Mouse (Mus musculus) embryonic facial prominence, embryonic 11.5 days (tissue): Measurements from ENCODE around the gene Zfp609. TPM values are rescaled to one million over a fixed set of nuclear protein-coding genes. Genes with fewer than 3 reads are reported as not detected.

Experiments used
- ATAC-seq: fragments of 200-750 bp; cut with Nextera tagmentation; replicated peaks from 2 replicates; pipeline ENCODE4 v1.8.0; 2017; ENCODE audit warnings: low read depth; ENCODE audit not compliant: insufficient number of reproducible peaks, low FRiP score, low TSS enrichment
- DNase-seq: peaks from one replicate; pipeline ENCODE4 v3.0.0-alpha.2; 2015; ENCODE audit warnings: low spot score
- H3K27ac ChIP-seq: fragments of 300-500 bp; sonication (generic); replicated peaks from 2 replicates; pipeline ENCODE4 v1.5.1; 2014; ENCODE audit warnings: mild to moderate bottlenecking, low read depth, low read length, control low read depth
- H3K27me3 ChIP-seq: fragments of 300-500 bp; sonication (generic); 2 replicates; pipeline ENCODE4 v1.6.1; 2014; ENCODE audit warnings: mild to moderate bottlenecking, low read length, moderate library complexity, mixed read lengths; ENCODE audit not compliant: control insufficient read depth, insufficient read depth
- H3K36me3 ChIP-seq: fragments of 300-500 bp; sonication (generic); replicated peaks from 2 replicates; pipeline ENCODE4 v1.6.1; 2014; ENCODE audit warnings: low read depth, mild to moderate bottlenecking, low read length, moderate library complexity, mixed read lengths; ENCODE audit not compliant: control insufficient read depth, insufficient read depth
- H3K4me1 ChIP-seq: fragments of 300-500 bp; sonication (generic); 2 replicates; pipeline ENCODE4 v1.6.1; 2014; ENCODE audit warnings: low read length, mixed read lengths; ENCODE audit not compliant: control insufficient read depth, insufficient read depth
- H3K4me2 ChIP-seq: fragments of 300-500 bp; sonication (generic); 2 replicates; pipeline ENCODE4 v1.6.1; 2014; ENCODE audit warnings: low read depth, mild to moderate bottlenecking, control low read depth, low read length, moderate library complexity
- H3K4me3 ChIP-seq: fragments of 300-500 bp; sonication (generic); 2 replicates; pipeline ENCODE4 v1.5.1; 2014; ENCODE audit warnings: low read depth, low read length, control low read depth
- H3K9ac ChIP-seq: fragments of 300-500 bp; sonication (generic); replicated peaks from 2 replicates; pipeline ENCODE4 v1.6.1; 2014; ENCODE audit warnings: mild to moderate bottlenecking, control low read depth, low read length
- H3K9me3 ChIP-seq: fragments of 300-500 bp; sonication (generic); replicated peaks from 2 replicates; pipeline ENCODE4 v1.6.1; 2016; ENCODE audit warnings: mild to moderate bottlenecking, low read length, inconsistent platforms, mixed read lengths; ENCODE audit not compliant: control insufficient read depth
- WGBS: fragments of 180-500 bp; shearing (Covaris S2); extraction: QIAGEN DNeasy Blood & Tissue Kit; methylation state at CpG from one replicate; pipeline ENCODE4 v1.1.7; 2014; 5-methylcytosine and 5-hydroxymethylcytosine counted together
- polyA plus RNA-seq: library from polyadenylated mRNA; unstranded; fragments of >200 nt; fragmentation: Nextera tagmentation; extraction: Ambion mirVana; gene quantifications from 2 replicates; pipeline ENCODE4 v1.2.1, GENCODE M21; 2014

Zfp609 gene
- polyA plus RNA-seq, 1 experiment from 2014 or later: 5.4 TPM

- H3K27ac ChIP-seq: no peak overlapping the region
- H3K27me3 ChIP-seq: no peaks in the 10 kb centered on the region
- no peak overlapping the region for H3K9ac ChIP-seq
- no peaks in the 10 kb centered on the region for H3K9me3 ChIP-seq
- H3K36me3 ChIP-seq: no peaks in the 10 kb centered on the region
- 83% methylated on average over 7 of the region's 7 CpGs for whole genome bisulfite sequencing
- ATAC-seq (no peak), DNase-seq (no peak)
- no peaks in the 10 kb centered on the region for H3K4me1 ChIP-seq
- H3K4me2 ChIP-seq: no peak overlapping the region
- H3K4me3 ChIP-seq: no peak overlapping the region
Observed at GRCm38 (mm10) chr9:65755673-65756375, 71.5 kb downstream of the Zfp609 start.

GRCm38 (mm10) chr9:65755164-65755563 lies 72.2 kb downstream of the Zfp609 start:
- Histone ChIP-seq H3K4me2 (no peak overlapping the region), H3K36me3 (no peaks in the 10 kb centered on the region), H3K9me3 (no peaks in the 10 kb centered on the region), H3K4me3 (no peak overlapping the region), H3K27ac (no peak overlapping the region), H3K9ac (no peak overlapping the region), H3K4me1 (no peaks in the 10 kb centered on the region), H3K27me3 (no peaks in the 10 kb centered on the region)
- ATAC-seq: no peak
- DNase-seq: no peak
- 100% methylated on average over 1 of the region's 1 CpGs for WGBS

GRCm38 (mm10) chr9:65752632-65753031 lies 74.7 kb downstream of the Zfp609 start:
- H3K9me3 ChIP-seq: no peaks in the 10 kb centered on the region
- H3K27ac ChIP-seq: no peak overlapping the region
- 96% methylated on average over 3 of the region's 3 CpGs for WGBS
- H3K36me3 ChIP-seq: no peaks in the 10 kb centered on the region
- no peak for DNase-seq
- no peak overlapping the region for H3K4me2 ChIP-seq
- ATAC-seq: no peak
- H3K4me3 ChIP-seq: no peak overlapping the region
- no peaks in the 10 kb centered on the region for H3K4me1 ChIP-seq
- no peaks in the 10 kb centered on the region for H3K27me3 ChIP-seq
- no peak overlapping the region for H3K9ac ChIP-seq

- no peaks in the 10 kb centered on the region for H3K36me3 ChIP-seq
- no peak overlapping the region for H3K4me3 ChIP-seq
- H3K27me3 ChIP-seq: no peaks in the 10 kb centered on the region
- DNase-seq: no peak
- ATAC-seq: no peak
- 94% methylated on average over 7 of the region's 7 CpGs for WGBS
- no peaks in the 10 kb centered on the region for H3K4me1 ChIP-seq
- H3K9me3 ChIP-seq: no peaks in the 10 kb centered on the region
- H3K27ac ChIP-seq: no peak overlapping the region
- no peak overlapping the region for H3K9ac ChIP-seq
- H3K4me2 ChIP-seq: no peak overlapping the region
Observed at GRCm38 (mm10) chr9:65751906-65752305, 75.5 kb downstream of the Zfp609 start.

GRCm38 (mm10) chr9:65748102-65748501 lies 79.3 kb downstream of the Zfp609 start:
- no peaks in the 10 kb centered on the region for H3K27me3 ChIP-seq
- no peaks in the 10 kb centered on the region; the same call in 1 of the 2 replicates for H3K4me1 ChIP-seq
- WGBS: 40% methylated on average over 4 of the region's 4 CpGs
- no peak overlapping the region for H3K9ac ChIP-seq
- no peaks in the 10 kb centered on the region for H3K36me3 ChIP-seq
- H3K9me3 ChIP-seq: no peaks in the 10 kb centered on the region
- no peak overlapping the region for H3K4me2 ChIP-seq
- no peak overlapping the region for H3K4me3 ChIP-seq
- no peak for ATAC-seq
- DNase-seq: peak; percentile 36
- no peak overlapping the region for H3K27ac ChIP-seq

GRCm38 (mm10) chr9:65746479-65746878 lies 80.9 kb downstream of the Zfp609 start:
- Histone ChIP-seq H3K9me3 (no peaks in the 10 kb centered on the region), H3K4me2 (no peak overlapping the region), H3K9ac (no peak overlapping the region), H3K27ac (no peak overlapping the region), H3K36me3 (no peaks in the 10 kb centered on the region), H3K4me1 (no peaks in the 10 kb centered on the region; the same call in 1 of the 2 replicates), H3K4me3 (no peak overlapping the region), H3K27me3 (no peaks in the 10 kb centered on the region)
- WGBS: 73% methylated on average over 2 of the region's 2 CpGs
- ATAC-seq: no peak
- DNase-seq: no peak

GRCm38 (mm10) chr9:65745456-65745855 lies 81.9 kb downstream of the Zfp609 start:
- H3K9ac ChIP-seq: no peak overlapping the region
- DNase-seq (no peak), ATAC-seq (no peak)
- no peak overlapping the region for H3K4me2 ChIP-seq
- H3K36me3 ChIP-seq: no peaks in the 10 kb centered on the region
- H3K27me3 ChIP-seq: no peaks in the 10 kb centered on the region
- H3K27ac ChIP-seq: no peak overlapping the region
- no peak overlapping the region for H3K4me3 ChIP-seq
- H3K9me3 ChIP-seq: no peaks in the 10 kb centered on the region
- 64% methylated on average over 5 of the region's 5 CpGs for WGBS
- H3K4me1 ChIP-seq: no peaks in the 10 kb centered on the region; the same call in 1 of the 2 replicates

GRCm38 (mm10) chr9:65744171-65745082 lies 82.9 kb downstream of the Zfp609 start:
- Histone ChIP-seq H3K36me3 (no peaks in the 10 kb centered on the region), H3K4me1 (no peaks in the 10 kb centered on the region; the same call in 1 of the 2 replicates), H3K9me3 (no peaks in the 10 kb centered on the region), H3K4me3 (no peak overlapping the region), H3K27ac (no peak overlapping the region), H3K27me3 (no peaks in the 10 kb centered on the region), H3K4me2 (no peak overlapping the region), H3K9ac (no peak overlapping the region)
- ATAC-seq (no peak), DNase-seq (peak; percentile 35)
- WGBS: 65% methylated on average over 4 of the region's 4 CpGs
